Mouse (Mus musculus) intestine, postnatal 0 days (tissue): ENCODE results near the gene Hesx1. TPM values are rescaled to one million over a fixed set of nuclear protein-coding genes. Genes with fewer than 3 reads are reported as not detected.

Source experiments
- ATAC-seq: fragments of 200-750 bp; cut with Nextera tagmentation; 2 replicates; pipeline ENCODE4 v1.8.0; 2017; ENCODE audit warnings: mild to moderate bottlenecking, moderate TSS enrichment, moderate library complexity
- H3K27ac ChIP-seq: fragments of 300-500 bp; sonication (generic); 2 replicates; pipeline ENCODE4 v1.5.1; 2014; ENCODE audit warnings: mild to moderate bottlenecking, low read depth, low read length, moderate library complexity
- H3K27me3 ChIP-seq: fragments of 300-500 bp; sonication (generic); replicated peaks from 2 replicates; pipeline ENCODE4 v1.6.1; 2014; ENCODE audit warnings: low read length, mixed read lengths; ENCODE audit not compliant: control insufficient read depth, insufficient read depth
- H3K36me3 ChIP-seq: fragments of 300-500 bp; sonication (generic); 2 replicates; pipeline ENCODE4 v1.6.1; 2014; ENCODE audit warnings: mild to moderate bottlenecking, moderate library complexity; ENCODE audit not compliant: control insufficient read depth, insufficient read depth
- H3K4me1 ChIP-seq: fragments of 300-500 bp; sonication (generic); replicated peaks from 2 replicates; pipeline ENCODE4 v1.6.1; 2014; ENCODE audit warnings: antibody characterized with exemption, low read length, mixed read lengths; ENCODE audit not compliant: control insufficient read depth, insufficient read depth
- H3K4me2 ChIP-seq: fragments of 300-500 bp; sonication (generic); replicated peaks from 2 replicates; pipeline ENCODE4 v1.6.1; 2014; ENCODE audit warnings: low read depth, mild to moderate bottlenecking, moderate library complexity
- H3K4me3 ChIP-seq: fragments of 300-500 bp; sonication (generic); 2 replicates; pipeline ENCODE4 v1.5.1; 2014; ENCODE audit warnings: low read depth, low read length
- H3K9ac ChIP-seq: fragments of 300-500 bp; sonication (generic); 2 replicates; pipeline ENCODE4 v1.6.1; 2014; ENCODE audit warnings: mild to moderate bottlenecking, low read depth, low read length
- H3K9me3 ChIP-seq: fragments of 300-500 bp; sonication (generic); 2 replicates; pipeline ENCODE4 v1.6.1; 2016; ENCODE audit warnings: mixed run types; ENCODE audit not compliant: control insufficient read depth
- CTCF ChIP-seq: sonication (generic); IDR thresholded peaks from 2 replicates; pipeline ENCODE4 v1.5.1; 2016; ENCODE audit warnings: low read depth, mild to moderate bottlenecking, control low read depth, antibody characterized with exemption, moderate library complexity
- WGBS: fragments of 180-500 bp; shearing (Covaris S2); extraction: QIAGEN DNeasy Blood & Tissue Kit; methylation state at CpG from one replicate; pipeline ENCODE4 v1.1.7; 2014; 5-methylcytosine and 5-hydroxymethylcytosine counted together
- polyA plus RNA-seq: library from polyadenylated mRNA; unstranded; fragments of >200 nt; fragmentation: Nextera tagmentation; extraction: Ambion mirVana; gene quantifications from 2 replicates; pipeline ENCODE4 v1.2.1, GENCODE M21; 2015

Hesx1 gene
- polyA plus RNA-seq, 1 experiment from 2014 or later = 0.35 TPM

- ATAC-seq = no peak
- no peak overlapping the region for H3K4me3 ChIP-seq
- no peak overlapping the region for H3K27ac ChIP-seq
- no peaks in the 10 kb centered on the region for H3K27me3 ChIP-seq
- no peaks in the 10 kb centered on the region for H3K36me3 ChIP-seq
- 96% methylated on average over 8 of the region's 8 CpGs for WGBS
- no peaks in the 10 kb centered on the region for H3K4me1 ChIP-seq
- H3K9ac ChIP-seq = no peak overlapping the region
- no peak for TF ChIP-seq CTCF
- 0 out of 2 replicates have a peak, but pooled peaks cover 3% of the 10 kb centered on the region for H3K9me3 ChIP-seq
- no peak overlapping the region for H3K4me2 ChIP-seq
Observed at GRCm38 (mm10) chr14:26981021-26981420, 13.2 kb upstream of the Hesx1 start.

- Histone ChIP-seq H3K4me3 (no peak overlapping the region), H3K36me3 (no peaks in the 10 kb centered on the region), H3K9me3 (0 out of 2 replicates have a peak, but pooled peaks cover 3% of the 10 kb centered on the region), H3K4me2 (no peak overlapping the region), H3K9ac (no peak overlapping the region), H3K27ac (no peak overlapping the region), H3K27me3 (no peaks in the 10 kb centered on the region), H3K4me1 (no peaks in the 10 kb centered on the region)
- TF ChIP-seq CTCF = peak; percentile 51
- ATAC-seq = no peak
- WGBS = 65% methylated on average over 5 of the region's 5 CpGs
Observed at GRCm38 (mm10) chr14:26981494-26982149, 12.6 kb upstream of the Hesx1 start.

- ATAC-seq = no peak
- Histone ChIP-seq H3K27ac (no peak overlapping the region), H3K4me2 (no peak overlapping the region), H3K9ac (no peak overlapping the region), H3K9me3 (0 out of 2 replicates have a peak, but pooled peaks cover 3% of the 10 kb centered on the region), H3K4me1 (no peaks in the 10 kb centered on the region), H3K4me3 (no peak overlapping the region), H3K36me3 (no peaks in the 10 kb centered on the region), H3K27me3 (no peaks in the 10 kb centered on the region)
- no peak for TF ChIP-seq CTCF
- 72% methylated on average over 5 of the region's 5 CpGs for WGBS
Observed at GRCm38 (mm10) chr14:26982150-26982530, 12.1 kb upstream of the Hesx1 start.

GRCm38 (mm10) chr14:26988694-26989093 lies 5.5 kb upstream of the Hesx1 start:
- no peak overlapping the region for H3K4me2 ChIP-seq
- TF ChIP-seq CTCF = peak; percentile 64
- ATAC-seq = no peak
- no peak overlapping the region for H3K4me3 ChIP-seq
- H3K27ac ChIP-seq = no peak overlapping the region
- H3K27me3 ChIP-seq = no peaks in the 10 kb centered on the region
- H3K4me1 ChIP-seq = no peaks in the 10 kb centered on the region
- H3K9me3 ChIP-seq = no peaks in the 10 kb centered on the region
- no peak overlapping the region for H3K9ac ChIP-seq
- H3K36me3 ChIP-seq = no peaks in the 10 kb centered on the region
- WGBS = 61% methylated on average over 2 of the region's 2 CpGs

GRCm38 (mm10) chr14:26991622-26992021 lies 2.6 kb upstream of the Hesx1 start:
- no peaks in the 10 kb centered on the region for H3K9me3 ChIP-seq
- no peak overlapping the region for H3K27ac ChIP-seq
- H3K9ac ChIP-seq = no peak overlapping the region
- no peak overlapping the region for H3K4me3 ChIP-seq
- no peaks in the 10 kb centered on the region for H3K36me3 ChIP-seq
- H3K4me2 ChIP-seq = no peak overlapping the region
- TF ChIP-seq CTCF = no peak
- peak; percentile 42; the same call in 1 of the 2 replicates for ATAC-seq
- no peaks in the 10 kb centered on the region for H3K27me3 ChIP-seq
- H3K4me1 ChIP-seq = no peaks in the 10 kb centered on the region
- WGBS = 76% methylated on average over 18 of the region's 18 CpGs

- H3K4me2 ChIP-seq = no peak overlapping the region
- ATAC-seq = no peak
Observed at GRCm38 (mm10) chr14:26993427-26993826, 789 bp upstream of the Hesx1 start.

More at GRCm38 (mm10) chr14:26993427-26993826, 789 bp upstream of the Hesx1 start:
- no peak overlapping the region for H3K4me3 ChIP-seq
- H3K9me3 ChIP-seq = no peaks in the 10 kb centered on the region
- TF ChIP-seq CTCF = no peak
- 61% methylated on average over 3 of the region's 3 CpGs for WGBS
- no peaks in the 10 kb centered on the region for H3K4me1 ChIP-seq
- H3K36me3 ChIP-seq = no peaks in the 10 kb centered on the region
- no peak overlapping the region for H3K27ac ChIP-seq
- no peak overlapping the region for H3K9ac ChIP-seq
- H3K27me3 ChIP-seq = no peaks in the 10 kb centered on the region
